Mouse (Mus musculus): ENCODE measurements around the gene Dnajc14. TPM values are rescaled to one million over a fixed set of nuclear protein-coding genes. Genes with fewer than 3 reads are reported as not detected.

Gene Dnajc14
- polyA plus RNA-seq, 1 experiment = 30.5 TPM

- no peak for DNase-seq (ENCODE audit: low read depth)
- TF ChIP-seq POLR2A (IDR thresholded peaks at IDR 0.05; ENCODE audit: borderline replicate concordance, extremely low read depth, insufficient read depth, insufficient read length, poor library complexity, severe bottlenecking) (no peak), CTCF (IDR thresholded peaks at IDR 0.05; ENCODE audit: borderline replicate concordance, extremely low read depth, insufficient read depth, insufficient read length) (no peak)
Measured at GRCm38 (mm10) chr10:128861176-128861575, 57.3 kb downstream of the Dnajc14 start.

- no peak for DNase-seq (ENCODE audit: low read depth)
- TF ChIP-seq CTCF (IDR thresholded peaks at IDR 0.05; ENCODE audit: borderline replicate concordance, extremely low read depth, insufficient read depth, insufficient read length) (no peak), POLR2A (IDR thresholded peaks at IDR 0.05; ENCODE audit: borderline replicate concordance, extremely low read depth, insufficient read depth, insufficient read length, poor library complexity, severe bottlenecking) (no peak)
Measured at GRCm38 (mm10) chr10:128866042-128866441, 62.2 kb downstream of the Dnajc14 start.

- DNase-seq (ENCODE audit: low read depth) = no peak
- TF ChIP-seq CTCF (IDR thresholded peaks at IDR 0.05; ENCODE audit: borderline replicate concordance, extremely low read depth, insufficient read depth, insufficient read length) (no peak), POLR2A (IDR thresholded peaks at IDR 0.05; ENCODE audit: borderline replicate concordance, extremely low read depth, insufficient read depth, insufficient read length, poor library complexity, severe bottlenecking) (no peak)
Measured at GRCm38 (mm10) chr10:128866518-128866917, 62.7 kb downstream of the Dnajc14 start.

Other genes with a start within 250 kb of the Dnajc14 start
- 117 and 123 TPM in 2 replicates for gene Pa2g4, start 238.1 kb upstream of the Dnajc14 start, polyA plus RNA-seq (2012; rRNA removed)
- 0.87 and 1.5 TPM in 2 replicates for gene Erbb3, start 214.4 kb upstream of the Dnajc14 start, polyA plus RNA-seq (2012; rRNA removed)
- 896 and 1,032 TPM in 2 replicates for gene Rps26, start 177.3 kb upstream of the Dnajc14 start, polyA plus RNA-seq (2012; rRNA removed)
- gene Ikzf4, start 158.1 kb upstream of the Dnajc14 start, polyA plus RNA-seq (2012; rRNA removed) = 18.8 and 31.3 TPM in 2 replicates
- 10.8 and 11.4 TPM in 2 replicates for gene Suox, start 130.0 kb upstream of the Dnajc14 start, polyA plus RNA-seq (2012; rRNA removed)
- gene Rab5b, start 107.8 kb upstream of the Dnajc14 start, polyA plus RNA-seq (2012; rRNA removed) = 108 and 116 TPM in 2 replicates
- 1.1 and 1.5 TPM in 2 replicates for gene Pmel, start 99.9 kb upstream of the Dnajc14 start, polyA plus RNA-seq (2012; rRNA removed)
- gene Cdk2, start 99.0 kb upstream of the Dnajc14 start, polyA plus RNA-seq (2012; rRNA removed) = 22.5 and 42.4 TPM in 2 replicates
- gene Dgka, start 59.2 kb upstream of the Dnajc14 start, polyA plus RNA-seq (2012; rRNA removed) = 8.6 and 8.8 TPM in 2 replicates
- gene Pym1, start 56.2 kb upstream of the Dnajc14 start, polyA plus RNA-seq (2012; rRNA removed) = 58.2 and 65.4 TPM in 2 replicates
- gene Mmp19, start 13.2 kb upstream of the Dnajc14 start, polyA plus RNA-seq (2012; rRNA removed) = 0.54 and 0.77 TPM in 2 replicates
- gene Tmem198b, start 308 bp downstream of the Dnajc14 start, polyA plus RNA-seq (2012; rRNA removed) = 24.2 and 29.0 TPM in 2 replicates
- 79.6 and 82.0 TPM in 2 replicates for gene Sarnp, start 13.3 kb downstream of the Dnajc14 start, polyA plus RNA-seq (2012; rRNA removed)
- gene Ormdl2, start 17.6 kb downstream of the Dnajc14 start, polyA plus RNA-seq (2012; rRNA removed) = 22.6 and 33.7 TPM in 2 replicates
- 10.1 and 17.4 TPM in 2 replicates for gene Gdf11, start 87.7 kb downstream of the Dnajc14 start, polyA plus RNA-seq (2012; rRNA removed)
- gene Cd63, start 96.9 kb downstream of the Dnajc14 start, polyA plus RNA-seq (2012; rRNA removed) = 59.6 and 74.0 TPM in 2 replicates
- 21.7 and 23.6 TPM in 2 replicates for gene Rdh5, start 118.8 kb downstream of the Dnajc14 start, polyA plus RNA-seq (2012; rRNA removed)
- gene Bloc1s1, start 120.0 kb downstream of the Dnajc14 start, polyA plus RNA-seq (2012; rRNA removed) = 269 and 298 TPM in 2 replicates
- gene Itga7, start 129.8 kb downstream of the Dnajc14 start, polyA plus RNA-seq (2012; rRNA removed) = 5.8 and 7.1 TPM in 2 replicates
- 0.08 TPM in 1 of 2 replicates, not detected in the other for gene Mettl7b, start 156.9 kb downstream of the Dnajc14 start, polyA plus RNA-seq (2012; rRNA removed)
- not detected in 2 replicates for gene Olfr9, start 185.4 kb downstream of the Dnajc14 start, polyA plus RNA-seq (2012; rRNA removed)
- gene Olfr763, start 206.7 kb downstream of the Dnajc14 start, polyA plus RNA-seq (2012; rRNA removed) = not detected in 2 replicates
- not detected in 2 replicates for gene Olfr764-ps1, start 235.8 kb downstream of the Dnajc14 start, polyA plus RNA-seq (2012; rRNA removed)
- gene Olfr765, start 245.9 kb downstream of the Dnajc14 start, polyA plus RNA-seq (2012; rRNA removed) = not detected in 2 replicates

Data from brain, embryonic 14.5 days (tissue).